Mouse (Mus musculus) limb, embryonic 11.5 days (tissue): ENCODE results near the gene Sept5. TPM values are rescaled to one million over a fixed set of nuclear protein-coding genes. Genes with fewer than 3 reads are reported as not detected.
A peak's percentile ranks its signal among the peaks of the same experiment; 100 is the strongest.

Experiments
- ATAC-seq: fragments of 200-750 bp; cut with Nextera tagmentation; 2 replicates; pipeline ENCODE4 v1.8.0; 2017; ENCODE audit warnings: low read depth; ENCODE audit not compliant: insufficient number of reproducible peaks, low FRiP score, low TSS enrichment
- DNase-seq: peaks from one replicate; pipeline ENCODE4 v3.0.0-alpha.2; 2015; ENCODE audit warnings: low spot score
- H3K27ac ChIP-seq: fragments of 300-500 bp; sonication (generic); replicated peaks from 2 replicates; pipeline ENCODE4 v1.5.1; 2014; ENCODE audit warnings: low read depth, mild to moderate bottlenecking, low read length
- H3K27me3 ChIP-seq: fragments of 300-500 bp; sonication (generic); 2 replicates; pipeline ENCODE4 v1.6.1; 2014; ENCODE audit warnings: mild to moderate bottlenecking, low read length, mixed read lengths; ENCODE audit not compliant: control insufficient read depth, insufficient read depth
- H3K36me3 ChIP-seq: fragments of 300-500 bp; sonication (generic); 2 replicates; pipeline ENCODE4 v1.6.1; 2014; ENCODE audit warnings: mild to moderate bottlenecking, low read length, moderate library complexity, mixed read lengths; ENCODE audit not compliant: control insufficient read depth, insufficient read depth
- H3K4me1 ChIP-seq: fragments of 300-500 bp; sonication (generic); 2 replicates; pipeline ENCODE4 v1.6.1; 2014; ENCODE audit warnings: low read length, mixed read lengths; ENCODE audit not compliant: control insufficient read depth, insufficient read depth
- H3K4me2 ChIP-seq: fragments of 300-500 bp; sonication (generic); 2 replicates; pipeline ENCODE4 v1.6.1; 2014; ENCODE audit warnings: low read depth, mild to moderate bottlenecking, moderate library complexity; ENCODE audit not compliant: severe bottlenecking
- H3K4me3 ChIP-seq: fragments of 300-500 bp; sonication (generic); 2 replicates; pipeline ENCODE4 v1.5.1; 2014; ENCODE audit warnings: low read depth, low read length
- H3K9ac ChIP-seq: fragments of 300-500 bp; sonication (generic); 2 replicates; pipeline ENCODE4 v1.6.1; 2014; ENCODE audit warnings: mild to moderate bottlenecking, low read length
- H3K9me3 ChIP-seq: fragments of 300-500 bp; sonication (generic); 2 replicates; pipeline ENCODE4 v1.6.1; 2016; ENCODE audit warnings: low read length; ENCODE audit not compliant: control insufficient read depth
- WGBS: fragments of 180-500 bp; shearing (Covaris S2); extraction: QIAGEN DNeasy Blood & Tissue Kit; methylation state at CpG from one replicate; pipeline ENCODE4 v1.1.7; 2014; 5-methylcytosine and 5-hydroxymethylcytosine counted together
- polyA plus RNA-seq: library from polyadenylated mRNA; unstranded; fragments of >200 nt; fragmentation: Nextera tagmentation; extraction: Ambion mirVana; gene quantifications from 2 replicates; pipeline ENCODE4 v1.2.1, GENCODE M21; 2014

The Sept5 gene
- polyA plus RNA-seq, 1 experiment from 2014 or later: 31.1 TPM

DNA sequence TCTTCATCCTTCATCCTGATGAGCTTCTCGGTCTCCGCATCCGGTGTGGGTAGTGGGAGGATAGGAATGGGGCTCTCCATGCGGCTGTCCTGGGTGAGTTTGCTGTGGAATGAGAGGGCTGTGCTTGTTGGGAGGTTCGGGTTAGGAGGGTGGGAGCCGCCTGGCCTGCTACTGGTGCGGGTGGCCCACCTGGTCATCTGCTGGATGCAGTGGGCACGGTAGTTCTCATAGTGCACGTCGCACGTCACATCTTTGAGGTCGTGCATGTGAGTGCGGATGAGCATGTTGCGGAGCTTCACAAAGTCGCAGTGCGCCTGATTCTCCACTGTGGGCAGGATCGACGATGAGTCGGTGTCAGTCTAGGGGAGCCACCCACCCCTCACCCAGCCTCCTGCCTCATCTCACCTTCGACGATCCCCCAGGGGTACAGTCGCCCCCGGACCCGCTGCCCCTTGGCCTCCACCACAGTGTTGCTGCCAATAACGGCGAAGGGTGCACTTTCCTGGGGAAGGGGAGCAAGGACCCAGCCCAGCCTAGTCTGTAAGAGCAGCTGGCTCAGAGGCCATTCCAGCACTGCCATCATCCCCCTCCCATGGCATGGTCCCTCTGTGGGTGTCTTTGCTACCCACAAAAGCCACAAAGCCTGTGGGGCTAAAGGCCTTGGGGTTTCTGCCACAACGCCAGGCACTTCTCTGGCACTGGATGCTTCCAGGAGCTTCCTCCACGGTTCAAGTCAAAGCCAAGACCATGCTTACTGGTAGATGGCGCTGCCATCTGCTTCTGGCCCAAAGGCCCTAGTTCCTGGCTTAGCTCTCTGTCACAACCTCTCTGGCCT, 6.6 kb downstream of the Sept5 start:
- Histone ChIP-seq H3K9me3 (no peaks in the 10 kb centered on the region), H3K36me3 (no peaks in the 10 kb centered on the region), H3K27ac (no peak overlapping the region), H3K9ac (no peak overlapping the region), H3K4me3 (no peak overlapping the region), H3K4me2 (no peak overlapping the region), H3K27me3 (peaks cover 95% of the 10 kb centered on the region), H3K4me1 (peaks cover 16% of the 10 kb centered on the region)
- ATAC-seq (no peak), DNase-seq (no peak)
- 21% methylated on average over 29 of the region's 29 CpGs for WGBS

DNA sequence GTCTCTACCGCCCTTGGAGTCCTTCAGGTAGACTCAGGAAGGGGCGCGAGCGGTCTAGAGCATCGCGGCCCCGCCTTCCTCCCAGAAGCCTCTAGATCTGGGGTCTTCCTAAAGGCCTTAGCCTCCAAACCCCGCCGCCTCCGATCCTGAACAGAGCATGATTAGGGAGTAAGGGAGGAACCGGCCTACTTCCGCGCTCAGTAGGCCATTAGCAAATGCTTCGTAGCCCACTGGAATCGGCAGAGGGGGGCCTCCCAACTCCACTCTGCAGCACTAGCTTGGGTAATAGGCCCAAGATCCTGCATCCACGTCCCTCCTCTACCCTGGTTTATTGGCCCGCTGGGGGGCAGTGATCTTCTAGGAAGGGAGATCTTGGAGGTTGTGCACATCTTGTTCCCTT, 7.7 kb downstream of the Sept5 start, which contains the start of gene Gp1bb:
Gene Gp1bb (minus strand): TSS at position 385 of the 400 bp plus-strand sequence.
- DNase-seq (peak; percentile 57), ATAC-seq (no peak)
- 7% methylated on average over 17 of the region's 17 CpGs for WGBS
- peak within 1 kb of the TSS; percentile 41 for H3K4me3 ChIP-seq
- peaks cover 19% of the 10 kb centered on the region for H3K4me1 ChIP-seq
- peaks cover 93% of the 10 kb centered on the region for H3K27me3 ChIP-seq
- H3K36me3 ChIP-seq: no peaks in the 10 kb centered on the region
- H3K9me3 ChIP-seq: no peaks in the 10 kb centered on the region
- H3K4me2 ChIP-seq: peak within 1 kb of the TSS; percentile 89
- no peak within 1 kb of the TSS for H3K27ac ChIP-seq
- H3K9ac ChIP-seq: no peak within 1 kb of the TSS; the same call in 1 of the 2 replicates

DNA sequence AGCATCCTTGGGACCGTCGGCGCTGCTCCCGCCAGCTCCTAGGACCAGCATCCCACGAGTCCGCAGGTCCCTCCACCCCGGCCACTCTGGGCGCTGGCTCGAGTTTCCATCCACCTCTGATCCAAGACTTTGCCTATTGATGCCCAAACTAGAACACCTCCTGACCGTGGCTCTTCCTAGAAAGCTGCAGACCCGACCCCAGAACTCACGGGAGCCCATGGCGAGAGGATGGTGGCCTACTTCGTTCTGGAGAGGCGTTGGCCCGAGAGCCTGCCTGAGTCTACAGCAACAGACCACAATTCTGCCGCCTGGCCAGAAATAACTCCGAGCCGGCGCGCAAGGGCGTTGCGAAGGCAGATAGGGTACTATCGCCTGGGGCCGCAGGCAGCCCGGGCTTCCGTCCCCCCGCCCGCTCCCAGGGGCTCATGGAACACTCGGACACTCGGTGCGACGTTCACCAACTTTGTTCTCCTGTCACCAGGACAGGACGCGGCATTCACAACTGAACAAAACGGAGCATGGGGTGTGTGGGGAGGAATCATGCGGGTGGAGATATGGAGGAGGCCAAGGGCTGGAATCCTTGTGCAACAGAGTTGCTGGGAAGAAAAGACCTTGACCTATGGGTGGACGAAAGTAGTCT, 8.3 kb downstream of the Sept5 start:
- Histone ChIP-seq H3K36me3 (no peaks in the 10 kb centered on the region), H3K4me2 (peak overlapping the region; percentile 89), H3K27me3 (peaks cover 88% of the 10 kb centered on the region), H3K4me1 (peaks cover 24% of the 10 kb centered on the region), H3K4me3 (peak overlapping the region; percentile 41), H3K27ac (no peak overlapping the region), H3K9me3 (no peaks in the 10 kb centered on the region), H3K9ac (no peak overlapping the region; the same call in 1 of the 2 replicates)
- WGBS: 1% methylated on average over 38 of the region's 38 CpGs
- DNase-seq (peak; percentile 63), ATAC-seq (no peak)

DNA sequence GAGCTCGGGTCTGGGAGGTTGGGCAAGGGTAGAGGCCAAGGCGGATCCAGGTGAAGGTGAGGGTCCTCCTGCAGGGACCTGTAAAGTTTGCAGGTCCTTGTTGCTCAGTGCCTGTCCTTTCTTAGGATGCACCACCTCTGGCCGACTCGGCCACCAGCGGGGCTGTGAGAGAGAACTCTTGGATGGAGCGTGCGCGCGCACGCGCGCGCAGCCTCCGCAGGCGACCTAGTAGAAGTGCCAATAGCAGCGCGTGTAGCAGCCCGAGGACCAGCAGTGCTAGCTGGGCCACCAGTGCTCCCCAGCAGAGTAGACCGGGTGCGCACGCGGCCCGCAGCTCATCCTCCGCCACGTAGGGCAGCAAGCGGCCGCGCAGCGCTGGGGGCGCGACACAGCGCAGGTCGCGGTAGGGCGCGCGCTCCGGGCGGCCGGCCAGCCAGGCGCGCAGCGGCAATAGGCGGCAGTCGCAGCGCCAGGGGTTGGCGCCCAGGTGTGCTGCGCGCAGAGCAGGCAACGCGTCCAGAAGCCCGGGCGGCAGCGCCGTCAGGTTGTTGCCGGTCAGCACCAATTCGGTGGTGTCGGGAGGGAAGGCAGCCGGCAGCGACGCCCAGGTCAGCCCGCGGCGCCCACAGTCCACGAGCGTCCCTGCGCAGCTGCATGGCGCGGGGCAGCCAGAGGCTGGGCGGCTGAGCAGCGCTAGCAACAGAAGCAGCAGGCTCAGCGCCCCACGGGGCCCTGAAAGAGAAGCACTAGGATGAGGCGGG, 9.0 kb downstream of the Sept5 start:
- no peak for ATAC-seq
- Histone ChIP-seq H3K27ac (no peak overlapping the region), H3K4me3 (peak overlapping the region; percentile 41), H3K9me3 (no peaks in the 10 kb centered on the region), H3K27me3 (peaks cover 81% of the 10 kb centered on the region), H3K4me2 (peak overlapping the region; percentile 89), H3K36me3 (no peaks in the 10 kb centered on the region), H3K4me1 (peaks cover 22% of the 10 kb centered on the region), H3K9ac (peak overlapping the region; percentile 32; the same call in 1 of the 2 replicates)
- under 1% methylated on average over 74 of the region's 74 CpGs for WGBS
- peak; percentile 68 for DNase-seq

DNA sequence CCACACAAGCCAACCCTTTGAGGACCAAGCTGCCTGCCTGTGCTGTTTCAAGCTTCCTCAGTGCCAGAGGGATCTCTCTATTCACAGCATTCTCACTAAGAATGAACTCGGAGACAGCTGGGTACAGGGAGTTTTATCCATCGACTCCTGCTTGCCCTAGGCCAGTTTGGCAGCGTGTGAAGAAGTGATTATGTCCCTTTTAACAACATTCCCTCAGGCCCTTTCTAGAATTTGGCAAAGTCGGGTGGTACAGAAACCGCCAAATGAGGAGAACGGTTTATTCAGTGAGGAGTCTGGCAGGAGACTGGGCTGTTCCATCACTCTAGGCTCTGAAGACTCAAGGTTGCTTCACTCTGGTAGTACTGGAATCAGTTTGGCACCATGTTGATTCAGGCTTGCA, 9.6 kb downstream of the Sept5 start:
- Histone ChIP-seq H3K9me3 (no peaks in the 10 kb centered on the region), H3K36me3 (no peaks in the 10 kb centered on the region), H3K4me3 (peak overlapping the region; percentile 41), H3K9ac (no peak overlapping the region), H3K4me2 (peak overlapping the region; percentile 89; the same call in 1 of the 2 replicates), H3K27me3 (peaks cover 77% of the 10 kb centered on the region), H3K4me1 (peaks cover 22% of the 10 kb centered on the region), H3K27ac (no peak overlapping the region)
- no peak for DNase-seq
- no peak for ATAC-seq
- WGBS: 14% methylated on average over 6 of the region's 6 CpGs

DNA sequence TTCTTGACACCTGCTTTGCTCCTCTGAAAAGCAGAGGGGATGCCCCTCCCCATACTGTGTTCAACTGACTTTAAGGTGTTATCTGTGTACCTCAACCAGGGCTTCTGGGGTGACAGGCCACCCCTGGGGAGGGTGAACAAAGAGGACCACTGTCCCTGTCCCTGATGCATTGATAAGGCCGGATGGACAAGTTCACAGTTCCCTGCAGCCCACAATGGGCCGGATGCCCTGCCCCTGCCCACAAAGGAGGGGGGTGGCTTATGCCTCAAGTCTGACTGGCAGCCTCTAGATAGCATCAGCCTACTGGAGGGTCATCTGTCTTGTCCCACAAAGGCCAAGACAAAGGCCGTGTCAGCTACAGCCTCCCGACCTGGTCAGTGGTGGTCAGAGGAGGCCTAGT, 10.6 kb downstream of the Sept5 start:
- Histone ChIP-seq H3K9me3 (no peaks in the 10 kb centered on the region), H3K4me3 (no peak overlapping the region), H3K4me2 (no peak overlapping the region), H3K4me1 (peaks cover 22% of the 10 kb centered on the region), H3K27ac (no peak overlapping the region), H3K27me3 (peaks cover 71% of the 10 kb centered on the region), H3K36me3 (no peaks in the 10 kb centered on the region), H3K9ac (no peak overlapping the region)
- DNase-seq (no peak), ATAC-seq (no peak)
- 58% methylated on average over 4 of the region's 4 CpGs for WGBS

DNA sequence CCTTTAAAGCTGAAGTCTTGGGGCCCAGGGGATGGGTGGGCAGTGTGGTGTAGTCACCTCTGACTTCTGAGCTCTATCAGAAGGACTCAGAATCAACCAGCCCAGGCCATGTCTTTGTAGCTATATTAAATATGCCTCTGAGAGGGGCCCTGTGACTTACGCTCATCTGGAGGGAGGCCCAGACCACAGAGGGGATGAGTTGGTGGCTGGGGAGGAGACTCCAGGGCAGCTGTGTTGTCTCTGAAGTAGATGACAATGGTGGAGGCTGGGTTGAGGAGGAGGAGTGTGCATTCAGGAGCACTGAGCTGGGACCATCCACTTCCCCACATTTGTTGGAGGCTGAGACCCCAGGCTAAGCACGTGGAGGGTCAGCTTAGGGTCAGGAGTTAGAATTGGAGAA, 11.5 kb downstream of the Sept5 start:
- no peak for DNase-seq
- Histone ChIP-seq H3K4me2 (no peak overlapping the region), H3K4me3 (no peak overlapping the region), H3K4me1 (peaks cover 24% of the 10 kb centered on the region), H3K9me3 (no peaks in the 10 kb centered on the region), H3K27ac (no peak overlapping the region), H3K27me3 (peaks cover 63% of the 10 kb centered on the region), H3K9ac (no peak overlapping the region), H3K36me3 (no peaks in the 10 kb centered on the region)
- no peak for ATAC-seq
- WGBS: 74% methylated on average over 2 of the region's 2 CpGs

DNA sequence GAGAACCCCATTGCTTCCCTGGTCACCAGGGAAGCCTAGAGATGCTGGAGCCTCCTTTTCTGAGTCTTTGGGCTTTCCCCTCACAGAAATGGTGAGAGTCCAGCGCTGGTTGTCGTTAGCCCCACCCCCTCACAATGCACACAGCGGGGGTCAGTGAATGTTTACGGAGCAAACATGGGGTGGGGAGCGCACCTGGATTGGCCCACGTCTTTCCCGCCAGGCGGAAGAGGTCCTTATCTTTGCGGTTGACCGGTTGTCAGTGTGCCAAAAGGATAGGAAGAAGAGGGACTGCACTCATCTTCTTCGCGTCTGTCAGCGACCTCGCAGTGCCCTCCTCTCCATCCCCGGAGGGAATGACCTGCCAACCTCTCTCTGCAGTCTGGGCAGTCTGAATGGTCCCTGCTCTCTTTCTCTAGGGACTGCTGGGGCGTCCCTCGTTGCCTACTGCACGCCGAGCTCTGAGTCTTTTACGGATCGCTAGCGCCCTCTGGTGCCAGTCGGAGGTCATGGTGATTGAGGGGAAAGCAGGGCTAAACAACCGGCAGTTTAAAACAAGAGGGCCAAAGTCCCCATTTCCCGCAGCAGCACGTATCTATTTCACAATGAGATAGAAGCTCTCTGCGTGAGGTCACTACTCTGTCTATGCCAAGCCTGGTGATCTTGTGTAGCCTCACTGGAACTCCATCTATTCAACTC, 12.2 kb downstream of the Sept5 start:
- Histone ChIP-seq H3K4me2 (peak overlapping the region; percentile 43), H3K4me3 (no peak overlapping the region), H3K4me1 (peaks cover 32% of the 10 kb centered on the region), H3K9ac (peak overlapping the region; percentile 30; the same call in 1 of the 2 replicates), H3K36me3 (no peaks in the 10 kb centered on the region), H3K27me3 (peaks cover 55% of the 10 kb centered on the region), H3K27ac (no peak overlapping the region), H3K9me3 (no peaks in the 10 kb centered on the region)
- DNase-seq (peak; percentile 96), ATAC-seq (no peak)
- whole genome bisulfite sequencing: 2% methylated on average over 27 of the region's 27 CpGs
